Comparison of ENCODE assay signal across 10 mouse cellular contexts in genomic region chr1:180393017-180393797, GRCm38 (mm10).
A peak's percentile ranks its signal among the peaks of the same experiment; 100 is the strongest.
DNase-seq lines count a peak whose midpoint lies in the region; ATAC-seq and TF ChIP-seq lines count a peak whose summit lies in the region.
"Had no signal": no experiment of that assay in that cellular context is flagged by ENCODE, and none has a peak within 500 bp of the region (broad histone marks: within the 10 kb centered on the region; RNA-seq: fewer than 3 reads in every experiment).

No protein-coding gene starts in this region.

- intact Hi-C loops in left cerebral cortex, postnatal 14 days (cut with DNase I): no loop called here

- no peak overlapping the region for H3K4me2 ChIP-seq in kidney, postnatal 0 days (ENCODE audit: low read length)
- H3K4me2 ChIP-seq in forebrain, embryonic 13.5 days: no peak overlapping the region

- H3K9ac ChIP-seq in kidney, postnatal 0 days (ENCODE audit: low read depth, low read length): no peak overlapping the region
- no peak overlapping the region for H3K9ac ChIP-seq in forebrain, embryonic 13.5 days

- no peak for ATAC-seq in kidney, postnatal 0 days (replicated peaks; ENCODE audit: low FRiP score, low read depth)
- ATAC-seq in CD4-positive, CD25-positive, alpha-beta regulatory T cell, adult 4 months: peak; percentile 28
- no peak for ATAC-seq in forebrain, embryonic 13.5 days

- no peaks in the 10 kb centered on the region for H3K36me3 ChIP-seq in kidney, postnatal 0 days (ENCODE audit: insufficient read depth, low read length)
- H3K36me3 ChIP-seq in forebrain, embryonic 13.5 days (ENCODE audit: poor library complexity, severe bottlenecking): no peaks in the 10 kb centered on the region

- peak overlapping the region; percentile 65 for H3K27ac ChIP-seq in kidney, postnatal 0 days
- no peak overlapping the region for H3K27ac ChIP-seq in forebrain, embryonic 13.5 days

- H3K4me3 ChIP-seq in kidney, postnatal 0 days (replicated peaks; ENCODE audit: low read depth, low read length): no peak overlapping the region
- no peak overlapping the region for H3K4me3 ChIP-seq in forebrain, embryonic 13.5 days

- no peaks in the 10 kb centered on the region for H3K27me3 ChIP-seq in kidney, postnatal 0 days (ENCODE audit: insufficient read depth, low read length)
- H3K27me3 ChIP-seq in forebrain, embryonic 13.5 days: no peaks in the 10 kb centered on the region

- no peak for TF ChIP-seq CTCF in kidney, postnatal 0 days (IDR thresholded peaks at IDR 0.05; ENCODE audit: low read depth)

- no peak for DNase-seq in kidney, postnatal 0 days (ENCODE audit: low spot score)
- no peak for DNase-seq in kidney, postnatal 14 days
- DNase-seq in brain, adult 2 months (ENCODE audit: low read depth, low spot score): peak; percentile 48
- DNase-seq in natural killer cell, adult 2 months (ENCODE audit: low spot score in 2 of 2): peak; percentile 51 to 57
- DNase-seq in left cerebral cortex, postnatal 14 days (ENCODE audit: low spot score in 2 of 2): no peak
- no peak for DNase-seq in left cerebral cortex, adult 11 months (ENCODE audit: low spot score)
- DNase-seq: lung, adult 18-20 months; retina, postnatal 1 day had no signal

- WGBS in kidney, postnatal 0 days: 71% methylated on average over 9 of the region's 9 CpGs
- 88% methylated on average over 9 of the region's 9 CpGs for WGBS in forebrain, embryonic 13.5 days

- H3K4me1 ChIP-seq in kidney, postnatal 0 days (replicated peaks; ENCODE audit: insufficient read depth, low read length): peaks cover 8% of the 10 kb centered on the region; the same call in 1 of the 2 replicates
- H3K4me1 ChIP-seq in forebrain, embryonic 13.5 days: peaks cover 3% of the 10 kb centered on the region

- H3K9me3 ChIP-seq in kidney, postnatal 0 days (replicated peaks; ENCODE audit: low read length): no peaks in the 10 kb centered on the region
- no peaks in the 10 kb centered on the region for H3K9me3 ChIP-seq in forebrain, embryonic 13.5 days (replicated peaks)

Comparison
In these comparisons a context has a peak if more than half of its experiments do, and no peak if none do; other contexts are left out.
1. DNase-seq: peak in brain, adult 2 months (single experiment) and natural killer cell, adult 2 months (2 of 2); none in kidney, postnatal 0 days (single experiment), kidney, postnatal 14 days (single experiment), left cerebral cortex, postnatal 14 days (0 of 2) and left cerebral cortex, adult 11 months (single experiment).